Mouse (Mus musculus) embryonic facial prominence, embryonic 11.5 days (tissue): ENCODE data around the gene Usp48. TPM values are rescaled to one million over a fixed set of nuclear protein-coding genes. Genes with fewer than 3 reads are reported as not detected.
"Not testable (repeated sequence)": the region's sequence is repeated elsewhere in the genome, so short reads cannot be mapped to it uniquely, and the experiment has no call there.

Source experiments
- ATAC-seq: fragments of 200-750 bp; cut with Nextera tagmentation; replicated peaks from 2 replicates; pipeline ENCODE4 v1.8.0; 2017; ENCODE audit warnings: low read depth; ENCODE audit not compliant: insufficient number of reproducible peaks, low FRiP score, low TSS enrichment
- DNase-seq: peaks from one replicate; pipeline ENCODE4 v3.0.0-alpha.2; 2015; ENCODE audit warnings: low spot score
- H3K27ac ChIP-seq: fragments of 300-500 bp; sonication (generic); replicated peaks from 2 replicates; pipeline ENCODE4 v1.5.1; 2014; ENCODE audit warnings: mild to moderate bottlenecking, low read depth, low read length, control low read depth
- H3K27me3 ChIP-seq: fragments of 300-500 bp; sonication (generic); 2 replicates; pipeline ENCODE4 v1.6.1; 2014; ENCODE audit warnings: mild to moderate bottlenecking, low read length, moderate library complexity, mixed read lengths; ENCODE audit not compliant: control insufficient read depth, insufficient read depth
- H3K36me3 ChIP-seq: fragments of 300-500 bp; sonication (generic); replicated peaks from 2 replicates; pipeline ENCODE4 v1.6.1; 2014; ENCODE audit warnings: low read depth, mild to moderate bottlenecking, low read length, moderate library complexity, mixed read lengths; ENCODE audit not compliant: control insufficient read depth, insufficient read depth
- H3K4me1 ChIP-seq: fragments of 300-500 bp; sonication (generic); 2 replicates; pipeline ENCODE4 v1.6.1; 2014; ENCODE audit warnings: low read length, mixed read lengths; ENCODE audit not compliant: control insufficient read depth, insufficient read depth
- H3K4me2 ChIP-seq: fragments of 300-500 bp; sonication (generic); 2 replicates; pipeline ENCODE4 v1.6.1; 2014; ENCODE audit warnings: low read depth, mild to moderate bottlenecking, control low read depth, low read length, moderate library complexity
- H3K4me3 ChIP-seq: fragments of 300-500 bp; sonication (generic); 2 replicates; pipeline ENCODE4 v1.5.1; 2014; ENCODE audit warnings: low read depth, low read length, control low read depth
- H3K9ac ChIP-seq: fragments of 300-500 bp; sonication (generic); replicated peaks from 2 replicates; pipeline ENCODE4 v1.6.1; 2014; ENCODE audit warnings: mild to moderate bottlenecking, control low read depth, low read length
- H3K9me3 ChIP-seq: fragments of 300-500 bp; sonication (generic); replicated peaks from 2 replicates; pipeline ENCODE4 v1.6.1; 2016; ENCODE audit warnings: mild to moderate bottlenecking, low read length, inconsistent platforms, mixed read lengths; ENCODE audit not compliant: control insufficient read depth
- WGBS: fragments of 180-500 bp; shearing (Covaris S2); extraction: QIAGEN DNeasy Blood & Tissue Kit; methylation state at CpG from one replicate; pipeline ENCODE4 v1.1.7; 2014; 5-methylcytosine and 5-hydroxymethylcytosine counted together
- polyA plus RNA-seq: library from polyadenylated mRNA; unstranded; fragments of >200 nt; fragmentation: Nextera tagmentation; extraction: Ambion mirVana; gene quantifications from 2 replicates; pipeline ENCODE4 v1.2.1, GENCODE M21; 2014

The Usp48 gene
- polyA plus RNA-seq, 1 experiment from 2014 or later, result 76.7 TPM

DNA sequence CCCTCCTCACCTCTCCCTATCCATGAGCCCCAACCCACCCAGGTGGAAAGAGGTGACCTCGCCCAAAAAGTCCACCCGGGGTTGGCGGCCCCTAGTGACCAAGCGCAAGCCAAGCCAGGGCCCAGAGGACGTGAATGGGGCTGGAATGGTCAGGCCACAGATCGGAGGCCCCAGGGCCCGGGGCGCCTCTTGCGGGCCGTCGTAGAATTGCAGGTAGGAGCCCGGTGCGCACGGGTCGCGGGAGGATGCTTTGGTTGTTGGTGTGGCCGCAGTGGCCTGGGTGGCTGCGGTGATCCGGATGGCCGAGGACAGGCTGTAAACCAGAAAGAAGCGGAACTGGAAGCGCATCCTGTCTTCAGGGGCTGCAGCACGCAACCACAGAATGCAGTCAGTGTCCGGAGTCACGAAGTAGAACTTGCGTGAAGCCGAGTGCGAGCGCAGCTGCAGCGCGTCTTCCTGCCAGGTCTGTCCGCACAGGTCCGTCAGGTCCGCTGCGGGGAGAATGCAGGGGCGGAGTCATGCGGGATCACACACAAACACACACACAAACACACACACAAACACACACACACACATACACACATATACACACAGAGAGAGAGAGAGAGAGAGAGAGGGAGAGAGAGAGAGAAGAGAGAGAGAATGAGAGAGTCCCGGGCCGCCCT lies 15.2 kb upstream of the Usp48 start:
- Histone ChIP-seq H3K36me3 (no peaks in the 10 kb centered on the region), H3K9ac (no peak overlapping the region; the same call in 1 of the 2 replicates), H3K27me3 (peaks cover 7% of the 10 kb centered on the region; the same call in 1 of the 2 replicates), H3K4me3 (peak overlapping the region; percentile 34), H3K4me1 (no peaks in the 10 kb centered on the region), H3K4me2 (peak overlapping the region; percentile 68), H3K9me3 (no peaks in the 10 kb centered on the region), H3K27ac (no peak overlapping the region)
- WGBS, result 3% methylated on average over 39 of the region's 39 CpGs
- peak; percentile 77 for DNase-seq
- no peak; the same call in 1 of the 2 replicates for ATAC-seq

DNA sequence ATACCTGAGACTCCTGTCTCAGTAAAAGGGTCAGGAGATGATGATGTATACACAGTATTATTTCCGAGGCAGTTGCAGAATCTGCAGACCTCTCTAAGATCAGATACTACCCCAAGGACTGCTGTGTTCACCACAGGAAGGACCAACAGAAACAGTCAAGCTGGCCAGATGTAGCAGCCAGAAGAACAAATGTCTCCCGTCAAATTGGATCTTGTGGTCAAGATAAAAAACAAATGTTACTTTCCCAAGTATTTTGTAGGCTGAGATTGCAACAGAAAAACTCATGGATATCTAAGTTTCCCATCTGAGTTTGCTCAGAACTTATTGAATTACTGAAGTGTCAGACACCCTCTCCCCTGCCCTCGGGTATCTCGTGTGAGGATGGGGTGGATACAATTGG lies 13.8 kb upstream of the Usp48 start:
- WGBS, result 55% methylated on average over 4 of the region's 4 CpGs
- H3K4me3 ChIP-seq, result no peak overlapping the region

GRCm38 (mm10) chr4:137580299-137580698 lies 13.3 kb upstream of the Usp48 start:
- 67% methylated on average over 2 of the region's 2 CpGs for WGBS
- no peak overlapping the region for H3K4me2 ChIP-seq
- DNase-seq (no peak), ATAC-seq (no peak)
- no peaks in the 10 kb centered on the region for H3K4me1 ChIP-seq
- H3K9me3 ChIP-seq, result no peaks in the 10 kb centered on the region
- peaks cover 7% of the 10 kb centered on the region; the same call in 1 of the 2 replicates for H3K27me3 ChIP-seq
- no peak overlapping the region for H3K27ac ChIP-seq
- H3K4me3 ChIP-seq, result no peak overlapping the region
- no peak overlapping the region for H3K9ac ChIP-seq
- H3K36me3 ChIP-seq, result no peaks in the 10 kb centered on the region

More for the DNA sequence above, 13.8 kb upstream of the Usp48 start:
- Histone ChIP-seq H3K27me3 (peaks cover 7% of the 10 kb centered on the region; the same call in 1 of the 2 replicates), H3K27ac (no peak overlapping the region), H3K36me3 (no peaks in the 10 kb centered on the region), H3K4me1 (no peaks in the 10 kb centered on the region), H3K9ac (no peak overlapping the region), H3K9me3 (no peaks in the 10 kb centered on the region), H3K4me2 (no peak overlapping the region)
- no peak for DNase-seq
- ATAC-seq, result no peak

- H3K27me3 ChIP-seq, result peaks cover 7% of the 10 kb centered on the region; the same call in 1 of the 2 replicates
- no peak overlapping the region for H3K4me3 ChIP-seq
- no peak overlapping the region for H3K4me2 ChIP-seq
- WGBS, result 32% methylated on average over 3 of the region's 3 CpGs
- H3K36me3 ChIP-seq, result no peaks in the 10 kb centered on the region
- DNase-seq (peak; percentile 28), ATAC-seq (no peak)
- no peak overlapping the region for H3K9ac ChIP-seq
- H3K27ac ChIP-seq, result no peak overlapping the region
- H3K4me1 ChIP-seq, result no peaks in the 10 kb centered on the region
- H3K9me3 ChIP-seq, result no peaks in the 10 kb centered on the region
Measured at GRCm38 (mm10) chr4:137581815-137582214, 11.7 kb upstream of the Usp48 start.

DNA sequence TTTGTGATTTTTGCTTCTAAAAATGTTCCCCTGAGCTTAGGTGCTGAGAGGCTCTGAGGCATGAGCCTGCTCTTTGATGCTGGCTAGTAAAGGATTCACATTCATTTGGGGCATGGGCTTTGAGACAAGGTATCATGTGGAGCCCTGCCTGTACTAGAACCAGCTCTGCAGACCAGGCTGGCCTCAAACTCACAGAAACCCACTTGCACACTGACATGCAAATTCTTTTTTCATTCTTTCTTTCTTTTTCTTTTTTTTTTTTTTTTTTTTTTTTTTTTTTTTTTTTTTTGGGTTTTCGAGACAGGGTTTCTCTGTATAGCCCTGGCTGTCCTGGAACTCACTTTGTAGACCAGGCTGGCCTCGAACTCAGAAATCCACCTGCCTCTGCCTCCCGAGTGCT lies 4.5 kb upstream of the Usp48 start:
- not testable (repeated sequence) for DNase-seq, ATAC-seq, H3K36me3 ChIP-seq, H3K27me3 ChIP-seq, H3K9ac ChIP-seq, H3K27ac ChIP-seq, H3K4me2 ChIP-seq, H3K4me3 ChIP-seq, H3K9me3 ChIP-seq, H3K4me1 ChIP-seq
- WGBS, result 72% methylated on average over 2 of the region's 3 CpGs

DNA sequence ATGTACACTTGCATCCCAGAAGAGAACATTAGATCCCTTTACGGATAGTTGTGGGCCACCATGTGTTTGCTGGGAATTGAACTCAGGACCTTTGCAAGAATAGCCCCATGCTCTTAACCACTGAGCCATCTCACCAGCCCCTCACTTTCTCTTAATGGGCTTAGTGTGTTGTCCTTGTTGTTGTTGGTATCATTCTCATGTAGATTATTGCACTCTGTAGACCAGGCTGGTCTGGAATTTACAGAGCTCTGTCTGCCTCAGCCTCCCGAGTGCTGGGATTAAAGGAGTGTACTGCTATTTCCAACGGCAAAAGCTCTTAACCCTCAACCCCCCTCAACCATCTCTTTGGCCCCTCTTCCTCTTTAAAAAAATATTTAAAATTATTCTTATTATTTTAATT lies 4.0 kb upstream of the Usp48 start:
- Histone ChIP-seq H3K4me3 (no peak overlapping the region), H3K4me1 (no peaks in the 10 kb centered on the region), H3K9ac (no peak overlapping the region), H3K9me3 (no peaks in the 10 kb centered on the region), H3K4me2 (no peak overlapping the region), H3K36me3 (no peaks in the 10 kb centered on the region), H3K27me3 (no peaks in the 10 kb centered on the region), H3K27ac (no peak overlapping the region)
- 91% methylated on average over 3 of the region's 3 CpGs for WGBS
- ATAC-seq (no peak), DNase-seq (no peak)

DNA sequence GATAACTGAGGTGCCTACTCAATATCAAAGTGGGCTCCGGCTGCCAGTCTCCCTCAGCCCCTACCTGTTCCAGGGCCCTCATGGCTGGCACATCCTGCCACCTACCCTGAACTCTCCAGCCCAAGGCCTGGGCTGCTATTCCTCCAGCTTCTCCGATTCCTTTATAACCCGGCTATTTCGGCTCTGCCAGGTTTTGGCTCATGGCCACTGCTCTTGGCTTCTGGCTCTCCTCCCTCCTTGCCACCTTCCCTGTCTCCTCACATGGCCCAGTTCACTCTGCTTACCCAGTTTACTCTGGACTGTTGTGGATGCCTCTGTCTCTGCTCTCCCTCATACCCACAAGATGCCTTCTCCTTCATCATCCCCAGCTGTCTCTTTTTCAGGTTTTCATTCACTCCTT lies 2.6 kb upstream of the Usp48 start:
- Histone ChIP-seq H3K27me3 (no peaks in the 10 kb centered on the region), H3K9me3 (no peaks in the 10 kb centered on the region), H3K4me2 (no peak overlapping the region), H3K4me1 (no peaks in the 10 kb centered on the region), H3K4me3 (no peak overlapping the region), H3K9ac (no peak overlapping the region), H3K36me3 (no peaks in the 10 kb centered on the region), H3K27ac (no peak overlapping the region)
- no peak for ATAC-seq
- 86% methylated on average over 4 of the region's 4 CpGs for WGBS
- no peak for DNase-seq

GRCm38 (mm10) chr4:137594496-137595270 lies 1.1 kb downstream of the Usp48 start:
- no peaks in the 10 kb centered on the region for H3K9me3 ChIP-seq
- H3K4me1 ChIP-seq, result no peaks in the 10 kb centered on the region
- peak overlapping the region; percentile 91 for H3K27ac ChIP-seq
- peak overlapping the region; percentile 88 for H3K9ac ChIP-seq
- DNase-seq, result peak; percentile 62
- H3K4me3 ChIP-seq, result peak overlapping the region; percentile 95
- peak overlapping the region; percentile 54 for H3K4me2 ChIP-seq
- H3K27me3 ChIP-seq, result no peaks in the 10 kb centered on the region
- WGBS, result 5% methylated on average over 40 of the region's 40 CpGs
- ATAC-seq, result 0 out of 2 replicates have a peak, but pooled peaks have one; percentile 4
- H3K36me3 ChIP-seq, result no peaks in the 10 kb centered on the region
